Mouse (Mus musculus) ES-CJ7 (cell line): Measurements from ENCODE around the gene Amacr.

Source experiments
- DNase-seq: peaks from one replicate; pipeline ENCODE4 v3.0.0; 2011; ENCODE audit warnings: low read depth, low spot score

The Amacr gene

GRCm38 (mm10) chr15:10990411-10990810 is 8.9 kb downstream of the Amacr start:
- peak; percentile 72 for DNase-seq

DNA sequence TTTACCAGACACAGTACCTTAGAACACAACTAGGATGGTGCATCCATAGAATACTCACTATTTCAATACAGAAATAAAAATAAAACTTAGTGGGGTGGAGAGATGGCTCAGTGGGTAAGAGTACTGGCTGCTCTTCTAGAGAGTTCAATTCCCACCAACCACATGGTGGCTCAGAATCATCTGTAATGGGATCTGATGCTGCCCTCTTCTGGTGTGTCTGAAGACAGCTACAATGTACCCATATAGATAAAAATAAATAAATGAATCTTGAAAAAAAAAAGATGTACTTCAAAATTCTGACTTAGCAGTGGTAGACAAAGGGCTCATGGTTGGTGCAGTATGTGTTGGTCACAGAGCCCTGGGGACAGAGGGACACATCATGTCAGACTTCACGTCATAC is 10.0 kb downstream of the Amacr start:
- DNase-seq: no peak

- DNase-seq: no peak
Measured at GRCm38 (mm10) chr15:10999832-11000231, 18.3 kb downstream of the Amacr start.

- no peak for DNase-seq
Measured at GRCm38 (mm10) chr15:11000421-11000820, 18.9 kb downstream of the Amacr start, which contains the start of gene Slc45a2. Gene Slc45a2 (plus strand): TSS chr15:11000721.

- no peak for DNase-seq
Measured at GRCm38 (mm10) chr15:11003791-11004190, 22.2 kb downstream of the Amacr start.

GRCm38 (mm10) chr15:11004646-11005045 is 23.1 kb downstream of the Amacr start:
- no peak for DNase-seq

- DNase-seq: peak; percentile 61
Measured at GRCm38 (mm10) chr15:11008756-11009155, 27.2 kb downstream of the Amacr start.

GRCm38 (mm10) chr15:11010976-11011548 is 29.5 kb downstream of the Amacr start:
- DNase-seq: no peak

DNA sequence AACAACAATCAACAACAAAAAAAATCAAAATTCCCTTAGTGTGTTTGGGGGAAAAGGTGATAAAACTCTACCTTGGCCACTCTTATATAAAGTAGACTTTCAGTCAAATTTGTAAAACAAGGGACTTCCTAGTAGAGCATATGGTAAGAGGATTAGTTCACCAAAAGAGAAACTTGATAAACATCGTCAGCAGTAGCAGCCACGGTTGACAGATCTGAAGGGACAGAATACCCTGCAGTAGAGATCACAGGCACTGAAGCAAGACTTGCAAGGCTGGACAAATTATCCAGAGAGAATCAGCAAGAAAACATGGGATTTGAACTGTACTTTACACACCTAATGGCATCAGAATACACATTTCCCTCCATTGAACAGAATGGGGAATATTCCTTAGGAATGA is 33.4 kb downstream of the Amacr start:
- DNase-seq: no peak

DNA sequence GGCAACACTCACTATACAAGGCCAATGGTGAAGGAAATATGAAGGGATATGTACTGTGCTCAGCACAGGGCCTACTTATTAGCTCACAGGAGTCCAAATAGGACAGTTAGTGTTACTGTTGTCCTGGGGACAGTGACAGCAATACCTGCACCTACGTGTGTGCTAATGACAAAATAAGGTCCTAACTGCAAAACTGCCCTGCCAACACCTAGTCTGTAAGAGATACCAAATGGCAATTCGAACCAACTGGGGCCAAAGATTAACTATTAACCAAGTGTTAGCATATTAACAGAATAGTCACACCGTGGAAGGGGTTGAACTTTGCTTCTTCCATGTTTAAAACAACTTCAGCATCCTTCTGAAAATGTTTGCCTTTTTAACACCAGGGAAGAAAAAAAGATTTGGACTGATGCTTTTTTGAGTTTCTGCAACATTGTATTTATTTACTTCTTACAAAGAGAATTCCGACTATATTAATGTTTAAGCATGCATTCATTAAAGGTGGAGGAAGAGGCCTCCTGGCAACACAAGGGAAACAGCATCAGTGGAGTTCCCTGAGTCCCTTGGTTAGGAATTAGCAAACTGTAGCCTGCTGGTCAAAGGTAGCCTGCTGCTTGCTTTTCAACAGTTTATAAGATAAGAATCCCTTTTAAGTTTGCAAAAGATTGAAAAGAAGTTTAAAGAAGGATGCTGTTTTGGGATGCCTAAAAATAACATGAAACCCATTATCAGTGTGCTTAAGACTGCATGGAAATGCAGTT is 45.4 kb downstream of the Amacr start:
- no peak for DNase-seq

DNA sequence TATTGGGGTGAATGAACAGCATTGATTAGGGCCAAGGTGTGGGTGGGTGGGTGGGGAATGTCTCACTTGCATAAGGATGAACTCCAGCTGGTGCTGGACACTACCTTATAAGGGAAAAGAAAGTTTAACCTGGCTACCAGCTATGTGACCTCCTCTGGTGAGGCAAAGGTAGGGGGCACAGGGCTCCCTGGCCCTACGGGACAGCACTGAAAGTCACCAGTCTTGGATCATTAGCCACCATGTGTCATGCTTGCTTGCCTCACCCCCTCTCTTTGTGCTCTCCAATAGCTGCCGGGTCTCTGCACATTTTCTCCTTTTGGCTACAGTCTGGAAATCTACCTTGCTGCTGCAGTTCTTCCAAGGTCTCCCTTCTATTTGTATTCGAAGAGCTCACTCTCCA is 48.6 kb downstream of the Amacr start:
- no peak for DNase-seq

GRCm38 (mm10) chr15:11035947-11036474 is 54.5 kb downstream of the Amacr start:
- DNase-seq: peak; percentile 19

- DNase-seq: peak; percentile 7
Measured at GRCm38 (mm10) chr15:11036535-11037375, 55.2 kb downstream of the Amacr start.

DNA sequence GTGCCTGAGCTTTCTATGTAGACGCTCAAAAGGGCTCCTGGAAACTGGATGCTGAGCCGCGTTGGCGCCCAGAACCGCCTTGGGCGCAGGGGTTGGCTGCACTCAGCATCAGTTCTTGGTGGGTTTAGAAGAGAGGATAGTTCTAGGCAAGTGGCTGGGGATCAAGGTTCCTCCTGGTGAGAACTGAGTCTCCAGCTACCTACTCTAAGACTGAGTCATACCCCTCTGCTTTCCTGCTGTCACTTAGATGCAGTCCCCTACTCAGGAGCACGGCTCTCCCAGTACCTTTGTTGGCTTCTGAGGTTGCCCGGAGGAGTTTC is 55.8 kb downstream of the Amacr start:
- DNase-seq: no peak

- peak; percentile 47 for DNase-seq
Measured at GRCm38 (mm10) chr15:11037711-11038110, 56.2 kb downstream of the Amacr start, which contains the start of gene Rxfp3. Gene Rxfp3 (minus strand): TSS chr15:11037991.

- DNase-seq: peak; percentile 34
Measured at GRCm38 (mm10) chr15:11038476-11038875, 56.9 kb downstream of the Amacr start.

- no peak for DNase-seq
Measured at GRCm38 (mm10) chr15:11040067-11040466, 58.5 kb downstream of the Amacr start.

GRCm38 (mm10) chr15:11041229-11041628 is 59.7 kb downstream of the Amacr start:
- DNase-seq: no peak

DNA sequence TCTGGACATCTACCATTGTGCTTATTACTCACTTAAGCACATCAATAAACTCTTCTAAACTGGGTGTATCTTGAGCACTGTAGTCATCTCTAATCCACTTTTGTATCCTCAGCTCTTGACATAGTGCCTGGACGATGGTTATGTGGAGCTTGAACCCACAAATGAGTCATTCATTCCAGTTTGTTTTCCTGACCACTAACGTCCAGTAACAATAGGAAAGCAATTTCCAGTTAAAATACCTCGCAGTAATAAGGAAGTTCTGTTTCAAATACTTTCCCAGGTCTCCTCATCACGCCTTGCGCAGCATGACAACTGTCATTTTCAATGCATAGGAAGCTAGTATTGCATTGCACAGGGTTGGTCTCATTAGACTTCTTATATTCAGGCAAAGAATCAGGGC is 61.3 kb downstream of the Amacr start:
- DNase-seq: no peak
